Mouse (Mus musculus) CH12.LX (cell line): ENCODE data around the gene Baiap2l2. TPM values are rescaled to one million over a fixed set of nuclear protein-coding genes. Genes with fewer than 3 reads are reported as not detected.

Source experiments
- DNase-seq: peaks from one replicate; pipeline ENCODE4 v3.0.0-alpha.2; 2013; ENCODE audit errors: extremely low read depth
- H3K27ac ChIP-seq: 2 replicates; pipeline ENCODE4 v1.5.1; 2012; ENCODE audit warnings: low read depth, mild to moderate bottlenecking, control low read depth, moderate library complexity; ENCODE audit not compliant: insufficient read depth
- H3K27me3 ChIP-seq: replicated peaks from 2 replicates; pipeline ENCODE3; 2012; ENCODE audit warnings: inconsistent platforms
- H3K36me3 ChIP-seq, 2 experiments: replicated peaks in 1 of 2; 2 replicates each; pipeline versions ENCODE3 to v1.6.1; 2012; ENCODE audit warnings: inconsistent platforms in 1 of 2, low read length in 1 of 2, mild to moderate bottlenecking in 1 of 2, mixed read lengths in 1 of 2, moderate library complexity in 1 of 2; ENCODE audit not compliant: control insufficient read depth in 1 of 2, insufficient read depth in 1 of 2
- H3K4me1 ChIP-seq, 2 experiments: 2 replicates each; pipeline ENCODE4 v1.6.1; 2012; ENCODE audit warnings: inconsistent platforms in 1 of 2, moderate library complexity in 1 of 2; ENCODE audit not compliant: insufficient read depth in 2 of 2, control insufficient read depth in 1 of 2
- H3K4me2 ChIP-seq: 2 replicates; pipeline ENCODE4 v1.6.1; 2012; ENCODE audit warnings: low read depth, mild to moderate bottlenecking, control low read depth; ENCODE audit not compliant: poor library complexity, insufficient read depth, severe bottlenecking
- H3K4me3 ChIP-seq, 3 experiments: fragments of 150-350 bp in 1 of 3; sonication (generic) in 1 of 3; replicated peaks in 1 of 3; 2 replicates each; pipeline versions ENCODE3 to v1.5.1; 2011 to 2012; ENCODE audit warnings: low read depth in 2 of 3, low read length in 2 of 3, mild to moderate bottlenecking in 2 of 3, moderate library complexity in 2 of 3, control low read depth in 1 of 3, improper control_type of control experiment in 1 of 3, inconsistent platforms in 1 of 3, mixed read lengths in 1 of 3; ENCODE audit not compliant: poor library complexity in 1 of 3
- H3K79me2 ChIP-seq: replicated peaks from 2 replicates; pipeline ENCODE4 v1.6.1; 2012; ENCODE audit warnings: mild to moderate bottlenecking, moderate library complexity; ENCODE audit not compliant: control insufficient read depth, poor library complexity, insufficient read depth, severe bottlenecking; ENCODE audit errors: extremely low read depth
- H3K9ac ChIP-seq: 2 replicates; pipeline ENCODE4 v1.6.1; 2012; ENCODE audit warnings: low read depth, mild to moderate bottlenecking, control low read depth, moderate library complexity; ENCODE audit not compliant: insufficient read depth
- H3K9me3 ChIP-seq: replicated peaks from 2 replicates; pipeline ENCODE3; 2012; ENCODE audit warnings: low read length, inconsistent platforms, mixed read lengths
- CHD2 ChIP-seq: IDR thresholded peaks from 2 replicates; pipeline ENCODE4 v1.6.1; 2011; ENCODE audit warnings: low read length, improper control_type of control experiment
- CTCF ChIP-seq, 2 experiments: IDR thresholded peaks in 1 of 2; conservative IDR thresholded peaks in 1 of 2; 2 replicates each; pipeline ENCODE4 v1.5.1; 2011 to 2012; ENCODE audit warnings: low read depth in 2 of 2, low read length in 2 of 2, improper control_type of control experiment in 1 of 2, inconsistent platforms in 1 of 2, mild to moderate bottlenecking in 1 of 2, moderate library complexity in 1 of 2
- E2F4 ChIP-seq: IDR thresholded peaks from 2 replicates; pipeline ENCODE4 v1.6.1; 2011; ENCODE audit warnings: low read depth, low read length, improper control_type of control experiment; ENCODE audit not compliant: insufficient replicate concordance
- EP300 ChIP-seq: IDR thresholded peaks from 2 replicates; pipeline ENCODE4 v1.6.1; 2011; ENCODE audit warnings: low read length, improper control_type of control experiment
- GABPA ChIP-seq: IDR thresholded peaks from 2 replicates; pipeline ENCODE4 v1.6.1; 2012; ENCODE audit warnings: low read depth, low read length, improper control_type of control experiment, inconsistent platforms; ENCODE audit not compliant: insufficient replicate concordance
- HCFC1 ChIP-seq: IDR thresholded peaks from 2 replicates; pipeline ENCODE4 v1.6.1; 2012; ENCODE audit warnings: low read depth, mild to moderate bottlenecking, inconsistent platforms, low read length, improper control_type of control experiment
- IRF4 ChIP-seq: IDR thresholded peaks from 2 replicates; pipeline ENCODE4 v1.6.1; 2014; ENCODE audit warnings: low read depth, mild to moderate bottlenecking, inconsistent platforms, low read length, improper control_type of control experiment
- KAT2A ChIP-seq: IDR thresholded peaks from 2 replicates; pipeline ENCODE4 v1.6.1; 2012; ENCODE audit warnings: low read length, improper control_type of control experiment, inconsistent platforms; ENCODE audit not compliant: insufficient replicate concordance
- MAX ChIP-seq: IDR thresholded peaks from 2 replicates; pipeline ENCODE4 v1.6.1; 2011; ENCODE audit warnings: low read length, improper control_type of control experiment
- MAZ ChIP-seq: IDR thresholded peaks from 2 replicates; pipeline ENCODE4 v1.6.1; 2012; ENCODE audit warnings: low read depth, mild to moderate bottlenecking, inconsistent platforms, low read length, improper control_type of control experiment, moderate library complexity
- MEF2A ChIP-seq: IDR thresholded peaks from 2 replicates; pipeline ENCODE4 v1.6.1; 2014; ENCODE audit warnings: low read depth, mild to moderate bottlenecking, inconsistent platforms, low read length, improper control_type of control experiment, borderline replicate concordance
- MYC ChIP-seq: IDR thresholded peaks from 2 replicates; pipeline ENCODE4 v1.6.1; 2011; ENCODE audit warnings: low read depth, mild to moderate bottlenecking, improper control_type of control experiment, low read length
- NRF1 ChIP-seq: IDR thresholded peaks from 2 replicates; pipeline ENCODE4 v1.6.1; 2014; ENCODE audit warnings: low read depth, mild to moderate bottlenecking, inconsistent platforms, low read length, improper control_type of control experiment, moderate library complexity
- RAD21 ChIP-seq: IDR thresholded peaks from 2 replicates; pipeline ENCODE4 v1.6.1; 2011; ENCODE audit warnings: low read depth, mild to moderate bottlenecking, low read length, improper control_type of control experiment, moderate library complexity
- RCOR1 ChIP-seq: conservative IDR thresholded peaks from 2 replicates; pipeline ENCODE4 v1.6.1; 2012; ENCODE audit warnings: low read depth, mild to moderate bottlenecking, inconsistent platforms, low read length, improper control_type of control experiment
- SIN3A ChIP-seq: IDR thresholded peaks from 2 replicates; pipeline ENCODE4 v1.6.1; 2012; ENCODE audit warnings: low read length, improper control_type of control experiment, inconsistent platforms
- TBP ChIP-seq: conservative IDR thresholded peaks from 2 replicates; pipeline ENCODE4 v1.6.1; 2011; ENCODE audit warnings: low read depth, low read length, improper control_type of control experiment
- TCF12 ChIP-seq: IDR thresholded peaks from 2 replicates; pipeline ENCODE4 v1.6.1; 2014; ENCODE audit warnings: low read depth, mild to moderate bottlenecking, inconsistent platforms, low read length, improper control_type of control experiment
- UBTF ChIP-seq: IDR thresholded peaks from 2 replicates; pipeline ENCODE4 v1.6.1; 2012; ENCODE audit warnings: low read depth, mild to moderate bottlenecking, inconsistent platforms, low read length, improper control_type of control experiment, moderate library complexity
- USF1 ChIP-seq: IDR thresholded peaks from 2 replicates; pipeline ENCODE4 v1.6.1; 2014; ENCODE audit warnings: low read depth, mild to moderate bottlenecking, inconsistent platforms, low read length, improper control_type of control experiment
- USF2 ChIP-seq: conservative IDR thresholded peaks from 2 replicates; pipeline ENCODE4 v1.6.1; 2011; ENCODE audit warnings: low read depth, low read length, improper control_type of control experiment
- ZKSCAN1 ChIP-seq: IDR thresholded peaks from 2 replicates; pipeline ENCODE4 v1.6.1; 2012; ENCODE audit warnings: low read depth, inconsistent platforms, low read length, improper control_type of control experiment, borderline replicate concordance
- dilution Hi-C: fragments of 300-500 bp; cut with MboI; formaldehyde crosslinking; loops from 2 replicates; pipeline ENCODE4 v1.14.3; 2020; ENCODE audit warnings: low sequenced_read_pairs; ENCODE audit not compliant: extremely low pct_unique_long_range_greater_than_20kb, extremely low pct_ligation_motif_present
- in situ Hi-C: fragments of 300-500 bp; cut with MboI; formaldehyde crosslinking; loops from 3 replicates; pipeline ENCODE4 v1.14.3; 2019; ENCODE audit warnings: low sequenced_read_pairs, low pct_ligation_motif_present, low pct_unique_long_range_greater_than_20kb, mixed read lengths
- polyA plus RNA-seq: library from polyadenylated mRNA; unstranded; fragments of >175 nt; gene quantifications from 2 replicates; pipeline ENCODE4 v1.2.1, GENCODE M21; 2012; ENCODE audit warnings: low read depth; ENCODE audit not compliant: insufficient read length
- total RNA-seq, 2 experiments: library from RNA; depleted of rRNA; stranded (reverse); fragments of 300-350 nt in 1 of 2; fragments of >200 nt in 1 of 2; gene quantifications; 2 replicates each; pipeline ENCODE4 v1.2.3; 2012 to 2014

Gene Baiap2l2
- total and polyA plus RNA-seq, 3 experiments = 0.84 to 1.5 TPM; not detected in 1

DNA sequence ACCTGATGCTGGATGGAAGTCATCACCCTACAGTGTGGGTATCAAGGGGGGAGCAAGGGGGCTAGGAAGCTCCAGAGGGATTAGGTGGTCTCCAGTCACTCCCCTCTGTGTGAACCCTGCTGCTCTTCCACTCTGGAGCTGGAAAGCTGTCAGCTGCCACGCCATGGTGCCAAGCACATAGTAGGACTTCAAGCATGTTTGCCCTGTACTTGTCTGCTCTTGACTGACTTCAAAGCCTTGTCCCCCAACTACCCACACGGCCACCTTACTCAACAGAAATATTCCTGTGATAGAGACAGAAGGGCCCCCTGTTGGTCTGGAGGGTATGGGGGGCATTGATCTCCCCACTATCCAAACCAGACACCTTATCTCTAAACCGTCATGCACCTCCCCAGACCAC is 69.1 kb downstream of the Baiap2l2 start:
- H3K36me3 ChIP-seq = peaks cover 31 to 89% of the 10 kb centered on the region in 2 experiments
- H3K4me3 ChIP-seq = no peak overlapping the region
- in situ Hi-C loops = no loop called here
- dilution Hi-C loops = no loop called here
- TF ChIP-seq ZKSCAN1 (peak; percentile 64), RAD21 (no peak)
- no peaks in the 10 kb centered on the region for H3K9me3 ChIP-seq
- no peak overlapping the region for H3K27ac ChIP-seq
- H3K4me1 ChIP-seq = peaks cover 0 to 29% of the 10 kb centered on the region in 2 experiments; a peak in 3 of 4 replicates
- H3K27me3 ChIP-seq = no peaks in the 10 kb centered on the region
- no peak overlapping the region for H3K9ac ChIP-seq
- DNase-seq = no peak
- H3K4me2 ChIP-seq = no peak overlapping the region
- no peaks in the 10 kb centered on the region for H3K79me2 ChIP-seq

DNA sequence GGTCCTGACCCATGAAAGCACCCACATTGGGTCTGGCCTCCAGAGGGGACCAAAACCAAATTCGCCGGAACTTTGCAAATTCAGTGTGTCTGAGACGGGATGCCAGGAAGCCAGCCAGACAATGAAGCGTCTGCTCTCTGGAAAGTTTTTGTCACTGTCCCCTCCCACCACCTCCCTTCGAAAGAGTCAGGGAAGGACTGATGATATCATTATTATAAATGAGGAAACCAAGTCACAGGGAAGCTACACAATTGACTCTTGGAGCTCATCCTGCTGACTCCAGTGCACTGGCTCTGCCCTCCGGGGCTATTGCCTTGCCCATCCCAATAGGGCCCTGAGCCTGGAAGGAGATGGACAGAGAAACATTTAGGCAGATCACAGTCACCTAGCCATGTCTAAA is 71.7 kb downstream of the Baiap2l2 start:
- TF ChIP-seq UBTF (no peak), RCOR1 (no peak), CTCF (conservative IDR thresholded peaks at IDR 0.05 in 1 of 2, IDR thresholded peaks at IDR 0.05 in 1 of 2; ENCODE audit: low read depth in 2 of 2, low read length in 2 of 2) (no peak), EP300 (no peak), MYC (no peak), MEF2A (no peak), IRF4 (no peak), ZKSCAN1 (no peak), NRF1 (no peak), MAX (no peak), TCF12 (no peak)
- DNase-seq = no peak
- dilution Hi-C loops = no loop called here
- Histone ChIP-seq H3K27ac (no peak overlapping the region), H3K4me1 (peaks cover 5 to 43% of the 10 kb centered on the region in 2 experiments; a peak in 3 of 4 replicates), H3K9me3 (no peaks in the 10 kb centered on the region), H3K79me2 (peaks cover 9% of the 10 kb centered on the region), H3K36me3 (peaks cover 39 to 77% of the 10 kb centered on the region in 2 experiments), H3K4me2 (no peak overlapping the region), H3K27me3 (no peaks in the 10 kb centered on the region), H3K9ac (no peak overlapping the region), H3K4me3 (no peak overlapping the region)
- in situ Hi-C loops = loop anchor here (5.0 kb wide), 1 partner anchor 36 kb away; no protein-coding TSS in a partner anchor

DNA sequence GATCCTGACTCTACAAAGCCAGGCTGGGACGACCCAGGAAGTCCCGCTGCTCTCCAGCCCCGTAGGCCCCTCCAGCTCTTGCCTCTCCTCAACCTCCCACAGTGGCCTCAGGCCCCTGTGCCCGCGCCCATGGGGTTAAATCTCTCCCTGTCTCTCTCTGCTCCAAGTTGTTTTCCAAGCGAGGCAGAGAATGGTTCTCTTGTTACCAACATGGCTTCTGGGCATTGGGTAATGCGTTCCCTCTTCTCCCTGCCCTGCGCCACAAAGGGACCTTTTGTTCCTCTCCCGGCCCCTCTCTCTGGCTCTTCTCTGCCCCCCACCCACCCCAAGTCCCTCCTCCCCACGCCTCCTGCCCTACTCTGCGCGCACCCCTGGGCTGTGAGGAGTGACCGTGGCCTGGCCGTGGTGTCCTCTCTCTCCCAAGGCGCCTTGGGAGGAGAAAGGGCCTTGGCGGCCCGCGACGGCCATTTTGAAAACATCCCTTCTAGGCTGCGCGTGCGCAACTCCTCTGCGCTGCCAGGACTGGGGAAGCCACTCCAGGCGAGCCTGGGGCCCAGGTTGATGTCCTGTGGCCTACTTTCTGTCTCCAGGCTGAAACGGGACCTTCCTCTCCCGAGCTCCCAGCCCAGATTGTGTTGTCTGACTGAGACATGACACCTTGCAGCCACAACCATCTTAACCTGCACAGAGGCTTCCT is 72.4 kb downstream of the Baiap2l2 start:
- TF ChIP-seq USF2 (no peak), TBP (no peak), USF1 (no peak), MAZ (no peak), SIN3A (no peak), MYC (no peak), CHD2 (no peak), EP300 (no peak), KAT2A (no peak), HCFC1 (no peak), E2F4 (no peak), GABPA (no peak)
- Histone ChIP-seq H3K27ac (no peak overlapping the region), H3K27me3 (no peaks in the 10 kb centered on the region), H3K9ac (no peak overlapping the region), H3K79me2 (peaks cover 9% of the 10 kb centered on the region), H3K4me1 (peaks cover 8 to 50% of the 10 kb centered on the region in 2 experiments), H3K4me2 (no peak overlapping the region), H3K4me3 (no peak overlapping the region), H3K36me3 (peaks cover 39 to 74% of the 10 kb centered on the region in 2 experiments), H3K9me3 (no peaks in the 10 kb centered on the region)
- in situ Hi-C loops (loop anchor here (5.0 kb wide), 1 partner anchor 36 kb away; no protein-coding TSS in a partner anchor), dilution Hi-C loops (no loop called here)
- DNase-seq = no peak
